In the genomic region with DNA sequence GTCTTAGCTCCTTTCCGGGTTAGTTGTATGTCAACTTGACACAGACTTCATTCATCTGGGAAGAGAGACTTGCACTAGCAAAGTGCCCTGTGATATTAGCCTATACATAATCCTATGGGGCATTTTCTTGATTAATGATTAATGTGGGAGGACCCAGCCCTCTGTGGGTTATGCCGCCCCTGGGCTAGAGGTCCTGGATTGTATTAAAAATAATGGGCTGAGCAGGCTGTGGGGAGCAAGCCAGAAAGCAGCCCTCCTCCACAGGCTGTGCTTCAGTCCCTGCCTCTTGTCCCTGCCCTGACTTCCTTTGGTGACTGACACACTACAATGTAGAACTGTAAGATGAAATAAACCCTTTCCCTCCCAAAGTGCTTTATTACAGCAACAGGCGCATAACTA, we compare ENCODE assay signal across 11 mouse cellular contexts. TPM values are rescaled to one million over a fixed set of nuclear protein-coding genes. Genes with fewer than 3 reads are reported as not detected.
A peak's percentile ranks its signal among the peaks of the same experiment; 100 is the strongest.
DNase-seq lines count a peak whose midpoint lies in the region; ATAC-seq and TF ChIP-seq lines count a peak whose summit lies in the region.
"Had no signal": no experiment of that assay in that cellular context is flagged by ENCODE, and none has a peak within 500 bp of the region (broad histone marks: within the 10 kb centered on the region; RNA-seq: fewer than 3 reads in every experiment).

No protein-coding gene starts in this region.

- H3K9me3 ChIP-seq in forebrain, embryonic 14.5 days (replicated peaks; ENCODE audit: control insufficient read depth, low read length) = no peaks in the 10 kb centered on the region
- H3K9me3 ChIP-seq in forebrain, embryonic 10.5 days = no peaks in the 10 kb centered on the region
- no peaks in the 10 kb centered on the region for H3K9me3 ChIP-seq in hindbrain, postnatal 0 days (ENCODE audit: low read length)
- no peaks in the 10 kb centered on the region for H3K9me3 ChIP-seq in hindbrain, embryonic 16.5 days (ENCODE audit: control insufficient read depth, low read length)

- WGBS in forebrain, embryonic 14.5 days = 41% methylated on average over 3 of the region's 3 CpGs
- 55% methylated on average over 3 of the region's 3 CpGs for WGBS in forebrain, embryonic 10.5 days
- 42% methylated on average over 3 of the region's 3 CpGs for WGBS in hindbrain, postnatal 0 days
- 39% methylated on average over 3 of the region's 3 CpGs for WGBS in hindbrain, embryonic 16.5 days

- no peak overlapping the region for H3K4me3 ChIP-seq in forebrain, embryonic 14.5 days (ENCODE audit: low read depth, low read length)
- no peak overlapping the region for H3K4me3 ChIP-seq in forebrain, embryonic 10.5 days
- no peak overlapping the region for H3K4me3 ChIP-seq in hindbrain, postnatal 0 days (ENCODE audit: low read length)
- no peak overlapping the region for H3K4me3 ChIP-seq in hindbrain, embryonic 16.5 days (ENCODE audit: low read length)

- H3K27ac ChIP-seq in forebrain, embryonic 14.5 days (ENCODE audit: low read depth, low read length) = no peak overlapping the region
- no peak overlapping the region for H3K27ac ChIP-seq in forebrain, embryonic 10.5 days
- H3K27ac ChIP-seq in hindbrain, postnatal 0 days = no peak overlapping the region
- no peak overlapping the region for H3K27ac ChIP-seq in hindbrain, embryonic 16.5 days (ENCODE audit: low read depth, low read length)

- H3K9ac ChIP-seq in forebrain, embryonic 14.5 days (ENCODE audit: low read length) = no peak overlapping the region
- H3K9ac ChIP-seq in hindbrain, postnatal 0 days (replicated peaks; ENCODE audit: low read length) = no peak overlapping the region
- no peak overlapping the region for H3K9ac ChIP-seq in hindbrain, embryonic 16.5 days (ENCODE audit: low read depth, low read length)

- TF ChIP-seq CTCF in hindbrain, postnatal 0 days (IDR thresholded peaks at IDR 0.05; ENCODE audit: low read depth) = no peak

- ATAC-seq in forebrain, embryonic 14.5 days = 0 out of 2 replicates have a peak, but pooled peaks have one; percentile 7
- peak; percentile 24; the same call in 1 of the 2 replicates for ATAC-seq in hindbrain, postnatal 0 days
- ATAC-seq in hindbrain, embryonic 16.5 days = no peak

- H3K4me1 ChIP-seq in forebrain, embryonic 14.5 days (ENCODE audit: control insufficient read depth, insufficient read depth, low read length) = no peaks in the 10 kb centered on the region
- H3K4me1 ChIP-seq in forebrain, embryonic 10.5 days = peaks cover 11% of the 10 kb centered on the region
- 0 out of 2 replicates have a peak, but pooled peaks cover 5% of the 10 kb centered on the region for H3K4me1 ChIP-seq in hindbrain, postnatal 0 days (ENCODE audit: insufficient read depth, low read length)
- H3K4me1 ChIP-seq in hindbrain, embryonic 16.5 days (ENCODE audit: control insufficient read depth, insufficient read depth, low read depth, low read length) = peaks cover 5% of the 10 kb centered on the region

- DNase-seq in forebrain, embryonic 14.5 days (ENCODE audit: low spot score) = no peak
- DNase-seq in forebrain, embryonic 10.5 days (ENCODE audit: extremely low spot score, low spot score) = no peak
- DNase-seq in hindbrain, postnatal 0 days (ENCODE audit: low spot score) = no peak
- DNase-seq in testis, postnatal 10 days (ENCODE audit: low spot score) = peak; percentile 37
- DNase-seq in testis, postnatal 14 days (ENCODE audit: low spot score) = no peak
- DNase-seq in ovary, postnatal 36 days (ENCODE audit: low spot score) = no peak
- DNase-seq in embryo, embryonic 11 days = no peak

- no peak overlapping the region for H3K4me2 ChIP-seq in forebrain, embryonic 14.5 days (ENCODE audit: low read length)
- H3K4me2 ChIP-seq in hindbrain, postnatal 0 days (ENCODE audit: low read depth, low read length) = peak overlapping the region; percentile 46
- no peak overlapping the region; the same call in 1 of the 2 replicates for H3K4me2 ChIP-seq in hindbrain, embryonic 16.5 days (ENCODE audit: low read length)

- H3K27me3 ChIP-seq in forebrain, embryonic 14.5 days (replicated peaks; ENCODE audit: control insufficient read depth, insufficient read depth, low read length) = no peaks in the 10 kb centered on the region
- peaks cover 23% of the 10 kb centered on the region; the same call in 1 of the 2 replicates for H3K27me3 ChIP-seq in forebrain, embryonic 10.5 days (ENCODE audit: poor library complexity, severe bottlenecking)
- H3K27me3 ChIP-seq in hindbrain, postnatal 0 days (ENCODE audit: insufficient read depth, low read length) = no peaks in the 10 kb centered on the region
- no peaks in the 10 kb centered on the region for H3K27me3 ChIP-seq in hindbrain, embryonic 16.5 days (replicated peaks; ENCODE audit: control insufficient read depth, insufficient read depth, low read length)

- no peaks in the 10 kb centered on the region for H3K36me3 ChIP-seq in forebrain, embryonic 14.5 days (ENCODE audit: control insufficient read depth, insufficient read depth, low read length)
- no peaks in the 10 kb centered on the region for H3K36me3 ChIP-seq in forebrain, embryonic 10.5 days (replicated peaks)
- no peaks in the 10 kb centered on the region for H3K36me3 ChIP-seq in hindbrain, postnatal 0 days (ENCODE audit: insufficient read depth, low read length)
- no peaks in the 10 kb centered on the region for H3K36me3 ChIP-seq in hindbrain, embryonic 16.5 days (ENCODE audit: control insufficient read depth, insufficient read depth, low read length)

RNA-seq across cellular contexts. Expression of gene Spesp1, which starts 37.4 kb away (rescaled TPM):
- polyA plus RNA-seq in forebrain, embryonic 14.5 days (2014; fragmentation: Nextera tagmentation; extraction: Ambion mirVana) = not detected in 2 replicates
- 0.05 TPM in 1 of 2 replicates, not detected in the other for polyA plus RNA-seq in forebrain, embryonic 10.5 days (2016; fragmentation: Nextera tagmentation; extraction: Ambion mirVana)
- total RNA-seq in hindbrain, postnatal 0 days (2014; rRNA removed) = not detected in 2 replicates
- polyA plus RNA-seq in hindbrain, postnatal 0 days (2015; fragmentation: Nextera tagmentation; extraction: Ambion mirVana) = not detected in 2 replicates
- not detected in 2 replicates for polyA plus RNA-seq in hindbrain, embryonic 16.5 days (2015; fragmentation: Nextera tagmentation; extraction: Ambion mirVana)
- total RNA-seq: adrenal gland, postnatal 10 days; left cerebral cortex, postnatal 10 days had no signal
- polyA plus RNA-seq: embryonic facial prominence, embryonic 11.5 days had no signal
